In the genomic region with DNA sequence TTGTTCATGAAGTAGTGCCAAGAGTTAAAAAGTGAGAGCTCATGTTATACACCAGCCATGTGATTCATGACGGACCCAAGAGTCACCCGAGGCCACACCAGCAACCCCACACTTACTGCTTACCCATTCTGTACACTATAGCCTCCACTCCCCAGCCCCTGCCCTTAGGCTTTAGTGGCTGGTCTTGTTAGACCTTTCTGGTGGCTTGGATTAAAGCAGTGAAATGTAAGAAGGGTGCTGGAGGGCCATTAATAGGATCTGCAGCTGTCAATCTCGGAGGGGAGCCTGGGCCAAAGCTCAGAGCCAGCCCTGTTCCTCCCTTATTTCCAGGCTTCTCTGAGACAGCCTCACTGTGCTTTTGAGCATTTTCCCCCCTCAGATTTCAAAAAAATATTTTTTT, we compare ENCODE assay signal across 15 mouse cellular contexts. TPM values are rescaled to one million over a fixed set of nuclear protein-coding genes. Genes with fewer than 3 reads are reported as not detected.
A peak's percentile ranks its signal among the peaks of the same experiment; 100 is the strongest.
DNase-seq lines count a peak whose midpoint lies in the region; ATAC-seq and TF ChIP-seq lines count a peak whose summit lies in the region.
"Had no signal": no experiment of that assay in that cellular context is flagged by ENCODE, and none has a peak within 500 bp of the region (broad histone marks: within the 10 kb centered on the region; RNA-seq: fewer than 3 reads in every experiment).

No protein-coding gene starts in this region.

- ATAC-seq in heart, embryonic 12.5 days (ENCODE audit: insufficient number of reproducible peaks, low FRiP score) = no peak
- peak; percentile 68; the same call in 1 of the 2 replicates for ATAC-seq in limb, embryonic 12.5 days (ENCODE audit: insufficient number of reproducible peaks, insufficient read depth, low FRiP score, low TSS enrichment, low read depth)
- peak; percentile 51; the same call in 1 of the 2 replicates for ATAC-seq in limb, embryonic 14.5 days (ENCODE audit: low FRiP score, low read depth)
- no peak for ATAC-seq in erythroid progenitor cell, adult 5-6 weeks (replicated peaks; ENCODE audit: low FRiP score, poor library complexity, severe bottlenecking)
- ATAC-seq: forebrain, embryonic 13.5 days; midbrain, embryonic 15.5 days had no signal

- 58% methylated on average over 3 of the region's 3 CpGs for WGBS in heart, embryonic 12.5 days
- WGBS in limb, embryonic 12.5 days = 48% methylated on average over 3 of the region's 3 CpGs
- 69% methylated on average over 3 of the region's 3 CpGs for WGBS in limb, embryonic 10.5 days
- WGBS in limb, embryonic 14.5 days = 38% methylated on average over 3 of the region's 3 CpGs

- H3K4me3 ChIP-seq in heart, embryonic 12.5 days = no peak overlapping the region
- no peak overlapping the region for H3K4me3 ChIP-seq in limb, embryonic 12.5 days (replicated peaks)
- no peak overlapping the region for H3K4me3 ChIP-seq in limb, embryonic 10.5 days
- no peak overlapping the region for H3K4me3 ChIP-seq in limb, embryonic 14.5 days (replicated peaks; ENCODE audit: low read length)
- H3K4me3 ChIP-seq: forebrain, embryonic 13.5 days; midbrain, embryonic 15.5 days had no signal

- DNase-seq in heart, adult 11 months = no peak
- DNase-seq in limb, embryonic 10.5 days (ENCODE audit: low spot score) = no peak
- peak; percentile 40 for DNase-seq in gastrocnemius, postnatal 14 days
- DNase-seq in limb, embryonic 14.5 days (ENCODE audit: low spot score) = no peak
- DNase-seq: cerebellum, adult 11-12 months; embryo, embryonic 11 days; kidney, adult 18-20 months; kidney, postnatal 36 days; lung, postnatal 10 days had no signal

- H3K4me1 ChIP-seq in heart, embryonic 12.5 days (replicated peaks) = peaks cover 44% of the 10 kb centered on the region
- peaks cover 15% of the 10 kb centered on the region for H3K4me1 ChIP-seq in limb, embryonic 12.5 days (replicated peaks)
- no peaks in the 10 kb centered on the region for H3K4me1 ChIP-seq in limb, embryonic 10.5 days
- H3K4me1 ChIP-seq in limb, embryonic 14.5 days (ENCODE audit: control insufficient read depth, insufficient read depth, low read length) = 0 out of 2 replicates have a peak, but pooled peaks cover 5% of the 10 kb centered on the region

- peak overlapping the region; percentile 24; the same call in 1 of the 2 replicates for H3K27ac ChIP-seq in heart, embryonic 12.5 days (ENCODE audit: poor library complexity, severe bottlenecking)
- peak overlapping the region; percentile 41; the same call in 1 of the 2 replicates for H3K27ac ChIP-seq in limb, embryonic 12.5 days
- no peak overlapping the region for H3K27ac ChIP-seq in limb, embryonic 10.5 days
- H3K27ac ChIP-seq in limb, embryonic 14.5 days (replicated peaks; ENCODE audit: low read depth, low read length) = no peak overlapping the region
- H3K27ac ChIP-seq: forebrain, embryonic 13.5 days; midbrain, embryonic 15.5 days; stomach, postnatal 0 days had no signal

- intact Hi-C loops in gastrocnemius, postnatal 14 days (cut with DNase I; ENCODE audit: low total_unique reads) = no loop called here

- H3K9me3 ChIP-seq in heart, embryonic 12.5 days (replicated peaks) = no peaks in the 10 kb centered on the region
- H3K9me3 ChIP-seq in limb, embryonic 12.5 days = no peaks in the 10 kb centered on the region
- no peaks in the 10 kb centered on the region for H3K9me3 ChIP-seq in limb, embryonic 10.5 days (replicated peaks)
- H3K9me3 ChIP-seq in limb, embryonic 14.5 days (ENCODE audit: control insufficient read depth, low read length) = no peaks in the 10 kb centered on the region
- H3K9me3 ChIP-seq: forebrain, embryonic 13.5 days; midbrain, embryonic 15.5 days had no signal

- no peak overlapping the region for H3K4me2 ChIP-seq in heart, embryonic 12.5 days
- H3K4me2 ChIP-seq in limb, embryonic 12.5 days = no peak overlapping the region
- no peak overlapping the region for H3K4me2 ChIP-seq in limb, embryonic 14.5 days (replicated peaks; ENCODE audit: low read depth, low read length, severe bottlenecking)
- H3K4me2 ChIP-seq: forebrain, embryonic 13.5 days; midbrain, embryonic 15.5 days had no signal

- H3K9ac ChIP-seq in heart, embryonic 12.5 days = no peak overlapping the region
- no peak overlapping the region for H3K9ac ChIP-seq in limb, embryonic 12.5 days (replicated peaks)
- no peak overlapping the region for H3K9ac ChIP-seq in limb, embryonic 14.5 days (ENCODE audit: low read depth, low read length, severe bottlenecking)
- H3K9ac ChIP-seq: forebrain, embryonic 13.5 days; midbrain, embryonic 15.5 days had no signal

- no peaks in the 10 kb centered on the region for H3K36me3 ChIP-seq in heart, embryonic 12.5 days
- H3K36me3 ChIP-seq in limb, embryonic 12.5 days = no peaks in the 10 kb centered on the region; the same call in 1 of the 2 replicates
- H3K36me3 ChIP-seq in limb, embryonic 10.5 days = 0 out of 2 replicates have a peak, but pooled peaks cover 3% of the 10 kb centered on the region
- H3K36me3 ChIP-seq in limb, embryonic 14.5 days (ENCODE audit: control insufficient read depth, insufficient read depth, low read length) = no peaks in the 10 kb centered on the region
- H3K36me3 ChIP-seq: midbrain, embryonic 15.5 days had no signal

- TF ChIP-seq POLR2A in limb, embryonic 14.5 days (IDR thresholded peaks at IDR 0.05; ENCODE audit: borderline replicate concordance, extremely low read depth, insufficient read depth, insufficient read length) = no peak

- no peaks in the 10 kb centered on the region for H3K27me3 ChIP-seq in heart, embryonic 12.5 days (replicated peaks)
- H3K27me3 ChIP-seq in limb, embryonic 12.5 days = no peaks in the 10 kb centered on the region
- no peaks in the 10 kb centered on the region for H3K27me3 ChIP-seq in limb, embryonic 10.5 days (ENCODE audit: low read depth, poor library complexity, severe bottlenecking)
- H3K27me3 ChIP-seq in limb, embryonic 14.5 days (ENCODE audit: control insufficient read depth, insufficient read depth, low read length) = no peaks in the 10 kb centered on the region
- H3K27me3 ChIP-seq: forebrain, embryonic 13.5 days; midbrain, embryonic 15.5 days had no signal

RNA-seq across cellular contexts. Expression of a gene that starts 56.1 kb away (rescaled TPM):
- polyA plus RNA-seq in heart, embryonic 12.5 days (2016; fragmentation: Nextera tagmentation; extraction: Ambion mirVana) = 115 and 127 TPM in 2 replicates
- polyA plus RNA-seq in limb, embryonic 12.5 days (2016; fragmentation: Nextera tagmentation; extraction: Ambion mirVana) = 77.7 and 78.5 TPM in 2 replicates
- 79.5 and 90.1 TPM in 2 replicates for polyA plus RNA-seq in limb, embryonic 10.5 days (2016; fragmentation: Nextera tagmentation; extraction: Ambion mirVana)
- 10 to 100 TPM; 53.0 to 66.0 TPM for total RNA-seq in gastrocnemius, postnatal 14 days (2021)
- polyA plus RNA-seq in limb, embryonic 14.5 days (2012; rRNA removed) = 48.5 and 50.5 TPM in 2 replicates
- polyA plus RNA-seq in limb, embryonic 14.5 days (2014; fragmentation: Nextera tagmentation; extraction: Ambion mirVana) = 47.8 and 53.3 TPM in 2 replicates
- 40.7 and 55.8 TPM in 2 replicates for total RNA-seq in erythroid progenitor cell, adult 5-6 weeks (2015; ENCODE audit: low replicate concordance)
- 34.4 and 45.4 TPM in 2 replicates for total RNA-seq in erythroid progenitor cell, adult 5-6 weeks (2017; ENCODE audit: low replicate concordance)

Comparison
In these comparisons a context has a peak if more than half of its experiments do, and no peak if none do; other contexts are left out.
1. H3K27ac ChIP-seq: peak in heart, embryonic 12.5 days (single experiment) and limb, embryonic 12.5 days (single experiment); none in limb, embryonic 10.5 days (single experiment) and limb, embryonic 14.5 days (single experiment).
2. ATAC-seq: peak in limb, embryonic 12.5 days (single experiment) and limb, embryonic 14.5 days (single experiment); none in heart, embryonic 12.5 days (single experiment) and erythroid progenitor cell, adult 5-6 weeks (single experiment).